ENCODE assay signal across 19 mouse cellular contexts in genomic region chr12:75852384-75852783, GRCm38 (mm10). TPM values are rescaled to one million over a fixed set of nuclear protein-coding genes. Genes with fewer than 3 reads are reported as not detected.
DNase-seq lines count a peak whose midpoint lies in the region; TF ChIP-seq lines count a peak whose summit lies in the region.
"Had no signal": no experiment of that assay in that cellular context is flagged by ENCODE, and none has a peak within 500 bp of the region (broad histone marks: within the 10 kb centered on the region; RNA-seq: fewer than 3 reads in every experiment).

No protein-coding gene starts in this region.

- intact Hi-C loops in gastrocnemius, adult 2 months (cut with DNase I) = loop anchor here (5.0 kb wide), 1 partner anchor 35 kb away; the partner anchor contains the start of gene Syne2

- H3K27me3 ChIP-seq in liver, adult 2 months (ENCODE audit: control insufficient read depth, insufficient read depth, low read length) = no peaks in the 10 kb centered on the region
- no peaks in the 10 kb centered on the region for H3K27me3 ChIP-seq in kidney, adult 2 months (replicated peaks; ENCODE audit: control insufficient read depth, insufficient read depth, low read length)
- H3K27me3 ChIP-seq: embryonic facial prominence, embryonic 13.5 days; forebrain, embryonic 15.5 days; midbrain, embryonic 13.5 days had no signal

- TF ChIP-seq POLR2A in liver, adult 2 months (IDR thresholded peaks at IDR 0.05; ENCODE audit: extremely low read depth, insufficient read depth, low read length) = no peak
- TF ChIP-seq POLR2A in kidney, adult 2 months (IDR thresholded peaks at IDR 0.05; ENCODE audit: low read depth, low read length) = no peak

- no peak for TF ChIP-seq CTCF in gastrocnemius, adult 2 months (IDR thresholded peaks at IDR 0.05)
- no peak for TF ChIP-seq CTCF in liver, adult 2 months (IDR thresholded peaks at IDR 0.05; ENCODE audit: low read depth, low read length)
- TF ChIP-seq CTCF in kidney, adult 2 months (conservative IDR thresholded peaks at IDR 0.05; ENCODE audit: insufficient read depth, insufficient read length, low read depth, low read length) = no peak

- 28% methylated on average over 6 of the region's 6 CpGs for WGBS in liver, adult 2 months
- WGBS in kidney, adult 2 months = 33% methylated on average over 6 of the region's 6 CpGs

- no peak overlapping the region for H3K4me3 ChIP-seq in gastrocnemius, adult 2 months
- H3K4me3 ChIP-seq in liver, adult 2 months (ENCODE audit: insufficient read depth, low read depth, low read length) = no peak overlapping the region
- no peak overlapping the region for H3K4me3 ChIP-seq in kidney, adult 2 months (ENCODE audit: insufficient read depth, low read depth, low read length)
- H3K4me3 ChIP-seq: embryonic facial prominence, embryonic 13.5 days; forebrain, embryonic 15.5 days; limb, embryonic 10.5 days; liver, embryonic 13.5 days; midbrain, embryonic 13.5 days had no signal

- peaks cover 11% of the 10 kb centered on the region for H3K4me1 ChIP-seq in liver, adult 2 months (ENCODE audit: control insufficient read depth, insufficient read depth, low read length)
- H3K4me1 ChIP-seq in kidney, adult 2 months (ENCODE audit: control insufficient read depth, insufficient read depth, low read length) = peaks cover 49% of the 10 kb centered on the region

- peak overlapping the region; percentile 32; the same call in 1 of the 2 replicates for H3K9ac ChIP-seq in liver, adult 2 months (ENCODE audit: low read depth, low read length)
- H3K9ac ChIP-seq: embryonic facial prominence, embryonic 13.5 days; forebrain, embryonic 15.5 days; liver, embryonic 13.5 days; midbrain, embryonic 13.5 days had no signal

- peaks cover 12% of the 10 kb centered on the region; the same call in 1 of the 2 replicates for H3K79me2 ChIP-seq in liver, adult 2 months (ENCODE audit: control insufficient read depth, insufficient read depth, low read length)

- H3K36me3 ChIP-seq in liver, adult 2 months (ENCODE audit: control insufficient read depth, insufficient read depth, low read length) = 0 out of 2 replicates have a peak, but pooled peaks cover 1% of the 10 kb centered on the region
- no peaks in the 10 kb centered on the region; the same call in 1 of the 2 replicates for H3K36me3 ChIP-seq in kidney, adult 2 months (ENCODE audit: control insufficient read depth, insufficient read depth, low read length)
- H3K36me3 ChIP-seq: embryonic facial prominence, embryonic 13.5 days; forebrain, embryonic 15.5 days; liver, embryonic 13.5 days; midbrain, embryonic 13.5 days had no signal

- DNase-seq in gastrocnemius, adult 2 months = no peak
- DNase-seq in gastrocnemius, postnatal 4 days (ENCODE audit: low spot score in 2 of 2) = no peak
- DNase-seq in liver, adult 2 months (ENCODE audit: extremely low read depth, low read depth, low spot score) = peak; percentile 83
- DNase-seq in liver = no peak
- DNase-seq in kidney, adult 2 months = peak; percentile 86
- DNase-seq in kidney, postnatal 14 days = peak; percentile 68
- DNase-seq in cerebellum, postnatal 14 days = no peak
- DNase-seq in urinary bladder, postnatal 10 days (ENCODE audit: low spot score) = no peak
- DNase-seq: adrenal gland, adult 8-10 months; cerebellum, adult 9-11 months; gastrocnemius, postnatal 25 days; layer of hippocampus, adult 9-11 months; liver, embryonic 13.5 days; right cerebral cortex, postnatal 25 days; thymus, postnatal 14 days had no signal

- H3K27ac ChIP-seq in gastrocnemius, adult 2 months = peak overlapping the region; percentile 83; the same call in 1 of the 2 replicates
- peak overlapping the region; percentile 79 for H3K27ac ChIP-seq in liver, adult 2 months (replicated peaks; ENCODE audit: insufficient read depth, low read depth, low read length)
- peak overlapping the region; percentile 100 for H3K27ac ChIP-seq in kidney, adult 2 months (ENCODE audit: insufficient read depth, low read depth, low read length)
- H3K27ac ChIP-seq: embryonic facial prominence, embryonic 13.5 days; forebrain, embryonic 15.5 days; limb, embryonic 10.5 days; liver, embryonic 13.5 days; midbrain, embryonic 13.5 days had no signal

RNA-seq across cellular contexts. Expression of gene Syne2, which starts 34.5 kb away (rescaled TPM):
- 10 to 100 TPM; 15.0 to 15.5 TPM for total RNA-seq in gastrocnemius, adult 2 months (2021)
- 10 to 100 TPM; 37.5 to 43.1 TPM for total RNA-seq in gastrocnemius, postnatal 4 days (2021)
- total RNA-seq in liver, adult 2 months (2014; rRNA removed) = 31.3 and 43.0 TPM in 2 replicates
- 8.1 and 12.0 TPM in 2 replicates for polyA plus RNA-seq in liver, adult 2 months (2012; rRNA removed)
- polyA plus RNA-seq in kidney, adult 2 months (2012; rRNA removed) = 54.5 and 68.4 TPM in 2 replicates

Comparison
In these comparisons a context has a peak if more than half of its experiments do, and no peak if none do; other contexts are left out.
1. DNase-seq: peak in liver, adult 2 months (single experiment), kidney, adult 2 months (single experiment) and kidney, postnatal 14 days (single experiment); none in gastrocnemius, adult 2 months (single experiment), gastrocnemius, postnatal 4 days (0 of 2), liver (single experiment), cerebellum, postnatal 14 days (0 of 2) and urinary bladder, postnatal 10 days (single experiment).
2. Peak in every context shown above with its lines, with median percentiles within 50 percentile points of each other: H3K27ac ChIP-seq.